Mouse (Mus musculus): Measurements from ENCODE around the gene Gm30302.

The Gm30302 gene

GRCm38 (mm10) chr13:49738011-49738410 is 60.8 kb downstream of the Gm30302 start:
- DNase-seq (ENCODE audit: low read depth, low spot score), result no peak

DNA sequence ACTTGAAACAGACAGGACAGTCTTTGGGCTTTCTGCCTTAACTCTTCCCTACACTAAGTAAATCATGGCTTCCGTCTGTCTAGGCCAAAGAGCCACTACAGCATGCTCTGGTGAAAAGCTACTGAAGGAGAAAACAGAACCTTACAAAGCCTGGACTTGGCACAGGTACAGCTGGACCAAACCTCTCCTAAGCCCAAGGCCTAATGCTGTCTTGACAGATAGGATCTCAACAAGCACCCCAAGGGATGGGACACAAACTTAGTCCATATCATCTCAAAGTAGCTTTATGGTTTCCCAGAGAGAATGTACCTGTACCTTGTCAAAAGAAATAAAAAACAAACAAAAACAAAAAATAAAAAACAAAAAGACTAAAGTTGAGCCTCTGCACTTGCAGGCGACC is 62.4 kb downstream of the Gm30302 start:
- DNase-seq (ENCODE audit: low read depth, low spot score), result no peak
